Mouse (Mus musculus) adrenal gland, adult (tissue): Measurements from ENCODE around the gene Fcgr2b.
A peak's percentile ranks its signal among the peaks of the same experiment; 100 is the strongest.
"Not testable (repeated sequence)": the region's sequence is repeated elsewhere in the genome, so short reads cannot be mapped to it uniquely, and the experiment has no call there.

Source experiments
- DNase-seq, 2 experiments: peaks; one replicate each; pipeline ENCODE4 v3.0.0; 2022 to 2023; ENCODE audit warnings: low spot score in 1 of 2; ENCODE audit not compliant: inconsistent age in 2 of 2

The Fcgr2b gene

DNA sequence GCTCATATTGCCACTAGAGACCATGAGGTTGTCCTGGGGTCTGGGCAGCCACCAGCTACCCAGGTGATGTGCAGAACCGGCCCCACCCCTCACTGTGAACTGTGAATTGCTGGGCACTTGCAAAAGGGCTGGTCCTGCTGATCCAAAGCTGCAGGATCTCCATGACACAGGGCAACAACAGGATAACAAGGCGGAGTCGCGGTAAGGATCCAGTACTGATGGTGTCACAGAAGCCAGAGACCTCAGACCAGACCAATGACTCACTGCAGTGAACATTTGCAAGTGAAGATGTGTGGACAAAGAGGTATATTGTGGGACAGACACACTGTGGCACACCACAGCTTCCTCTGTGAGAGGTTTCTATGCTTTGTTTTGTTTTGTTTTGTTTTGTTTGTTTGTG lies 2.3 kb upstream of the Fcgr2b start:
- DNase-seq = no peak

GRCm38 (mm10) chr1:170975751-170976161 lies 591 bp downstream of the Fcgr2b start:
- peak in 1 of 2 experiments; percentile 32 for DNase-seq

GRCm38 (mm10) chr1:170975350-170975749 lies 997 bp downstream of the Fcgr2b start:
- not testable (repeated sequence) for DNase-seq

GRCm38 (mm10) chr1:170974736-170975135 lies 1.6 kb downstream of the Fcgr2b start:
- DNase-seq = no peak

DNA sequence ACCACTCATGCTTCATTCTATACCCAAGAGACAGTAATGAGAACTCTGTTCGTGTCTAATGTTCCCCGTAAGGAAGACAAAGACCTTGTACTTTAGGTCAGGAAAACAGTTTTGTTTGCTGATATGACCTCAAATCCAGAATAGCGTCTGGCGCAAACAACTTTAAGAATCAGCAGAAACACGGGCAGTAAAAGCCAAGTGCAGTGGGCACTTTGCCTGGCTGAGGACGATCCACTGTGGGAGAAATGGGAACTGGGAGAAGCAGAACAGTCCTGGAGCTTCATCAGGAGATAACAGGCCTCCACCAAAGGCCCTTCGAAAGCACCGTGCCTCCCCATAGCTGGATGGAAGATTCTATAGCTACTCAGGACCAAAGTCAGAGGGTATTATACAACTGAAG lies 2.2 kb downstream of the Fcgr2b start:
- DNase-seq = no peak

GRCm38 (mm10) chr1:170972936-170973335 lies 3.4 kb downstream of the Fcgr2b start:
- DNase-seq = no peak

- no peak for DNase-seq
Measured at GRCm38 (mm10) chr1:170972494-170972893, 3.9 kb downstream of the Fcgr2b start.

DNA sequence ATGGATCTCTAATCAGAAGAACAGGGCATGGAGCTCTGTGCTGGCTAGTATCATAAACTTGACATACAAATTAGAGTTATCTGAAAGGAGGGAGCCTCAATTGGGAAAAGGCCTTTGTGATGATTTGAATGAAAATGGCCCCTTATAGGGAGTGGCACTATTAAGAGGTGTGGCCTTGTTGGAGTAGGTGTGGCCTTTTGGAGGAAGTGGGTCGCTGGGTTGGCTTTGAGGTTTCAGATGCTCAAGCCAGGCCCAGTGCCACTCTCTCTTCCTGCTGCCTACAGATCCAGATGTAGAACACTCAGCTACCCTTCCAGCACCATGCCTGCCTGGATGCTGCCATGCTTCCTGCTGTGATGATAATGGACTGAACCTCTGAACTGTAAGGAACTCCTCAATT lies 7.8 kb downstream of the Fcgr2b start:
- no peak for DNase-seq

DNA sequence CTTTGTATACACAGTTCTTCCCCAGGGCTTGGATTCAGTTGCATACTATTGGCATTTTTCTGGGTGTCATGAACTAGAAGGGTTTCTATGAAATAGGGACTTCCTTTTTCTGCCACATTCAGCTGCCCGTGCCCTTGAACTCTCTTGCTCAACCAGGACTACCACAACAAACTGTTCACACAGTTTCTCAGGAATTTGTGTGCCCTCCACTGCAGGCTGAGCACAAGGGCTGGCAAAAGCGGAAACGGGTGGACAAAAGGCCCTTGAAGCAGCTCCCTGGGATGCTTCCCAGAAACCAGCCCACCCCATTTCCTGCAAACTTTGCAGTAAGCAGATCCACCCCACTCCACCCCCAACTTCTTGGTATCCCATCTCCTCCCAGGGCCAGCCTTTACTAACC lies 8.8 kb downstream of the Fcgr2b start:
- peak; percentile 23 to 70 for DNase-seq

GRCm38 (mm10) chr1:170963087-170963486 lies 13.3 kb downstream of the Fcgr2b start:
- no peak for DNase-seq

GRCm38 (mm10) chr1:170962301-170962700 lies 14.0 kb downstream of the Fcgr2b start:
- DNase-seq = peak; percentile 63 to 84

- DNase-seq = no peak
Measured at GRCm38 (mm10) chr1:170961101-170961500, 15.2 kb downstream of the Fcgr2b start.

- peak; percentile 39 to 80 for DNase-seq
Measured at GRCm38 (mm10) chr1:170959791-170960190, 16.6 kb downstream of the Fcgr2b start.

DNA sequence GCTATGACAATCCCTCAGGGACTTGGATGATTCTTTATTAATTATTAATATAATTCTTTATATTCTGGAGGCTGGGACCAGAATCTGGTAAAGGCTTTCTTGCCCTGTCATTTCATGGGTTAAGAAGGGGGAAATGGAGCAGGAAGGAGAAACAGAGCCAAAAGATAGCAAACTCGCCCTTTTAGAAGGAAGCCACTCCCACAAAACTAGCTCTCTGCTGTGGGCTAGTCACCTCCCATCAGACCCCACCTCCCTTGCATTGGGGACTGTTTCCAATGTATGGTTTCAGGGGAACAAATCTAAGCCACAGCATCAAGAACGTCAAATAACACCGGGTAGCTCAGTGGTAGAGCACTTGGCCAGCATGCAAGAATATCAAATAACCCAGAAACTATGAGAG lies 18.1 kb downstream of the Fcgr2b start:
- no peak for DNase-seq

DNA sequence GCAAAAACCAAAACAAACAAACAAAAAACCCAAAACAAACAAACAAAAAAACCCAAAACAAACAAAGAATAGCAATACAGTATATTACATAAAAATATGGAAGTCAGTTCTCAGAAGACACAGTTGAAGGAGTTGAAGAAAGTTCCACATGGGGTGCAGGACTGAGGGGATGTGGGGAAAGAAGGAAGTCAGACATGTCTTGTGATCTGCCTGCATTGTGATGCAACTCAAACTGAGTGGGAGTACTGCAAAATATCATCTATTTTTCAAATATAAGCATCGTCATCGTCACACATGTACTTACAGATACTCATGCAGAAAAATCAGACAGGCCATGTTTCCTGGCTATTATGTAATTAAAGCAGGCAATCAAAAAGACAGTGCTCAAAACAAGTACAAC lies 23.2 kb downstream of the Fcgr2b start:
- DNase-seq = no peak

- no peak for DNase-seq
Measured at GRCm38 (mm10) chr1:170950772-170951171, 25.6 kb downstream of the Fcgr2b start.

- DNase-seq = not testable (repeated sequence)
Measured at GRCm38 (mm10) chr1:170944908-170945307, 31.4 kb downstream of the Fcgr2b start.

DNA sequence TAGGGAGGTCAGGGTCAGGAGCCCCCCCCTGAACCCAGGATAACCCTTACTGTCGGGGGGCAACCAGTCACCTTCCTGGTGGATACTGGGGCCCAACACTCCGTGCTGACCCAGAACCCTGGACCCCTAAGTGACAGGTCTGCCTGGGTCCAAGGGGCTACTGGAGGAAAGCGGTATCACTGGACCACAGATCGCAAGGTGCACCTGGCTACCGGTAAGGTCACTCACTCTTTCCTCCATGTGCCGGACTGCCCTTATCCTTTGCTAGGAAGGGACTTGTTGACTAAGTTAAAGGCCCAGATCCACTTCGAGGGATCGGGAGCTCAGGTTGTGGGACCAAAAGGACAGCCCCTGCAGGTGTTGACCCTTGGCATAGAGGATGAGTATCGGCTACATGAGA lies 32.2 kb downstream of the Fcgr2b start:
- not testable (repeated sequence) for DNase-seq

DNA sequence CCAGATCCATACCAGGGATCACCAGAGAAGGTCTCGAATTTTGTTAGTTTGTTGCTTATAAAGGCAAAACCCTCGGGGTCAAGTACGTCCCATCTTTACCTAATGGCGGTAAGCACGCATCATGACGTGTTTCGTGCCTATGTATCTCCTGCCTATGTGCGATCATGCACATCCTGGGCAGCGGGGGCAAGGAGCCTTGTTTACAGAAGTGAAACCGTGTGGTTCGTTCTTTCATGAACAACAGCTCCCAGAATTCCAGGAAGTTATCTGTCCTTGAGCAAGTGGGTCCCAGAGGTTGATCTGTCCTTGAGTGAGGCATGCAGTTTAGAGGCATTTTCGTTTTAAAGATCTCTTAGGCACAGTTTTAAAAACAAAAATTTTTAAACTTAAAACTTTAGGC lies 37.1 kb downstream of the Fcgr2b start:
- peak; percentile 34 to 77 for DNase-seq

- DNase-seq = no peak
Measured at GRCm38 (mm10) chr1:170934383-170934782, 42.0 kb downstream of the Fcgr2b start.

DNA sequence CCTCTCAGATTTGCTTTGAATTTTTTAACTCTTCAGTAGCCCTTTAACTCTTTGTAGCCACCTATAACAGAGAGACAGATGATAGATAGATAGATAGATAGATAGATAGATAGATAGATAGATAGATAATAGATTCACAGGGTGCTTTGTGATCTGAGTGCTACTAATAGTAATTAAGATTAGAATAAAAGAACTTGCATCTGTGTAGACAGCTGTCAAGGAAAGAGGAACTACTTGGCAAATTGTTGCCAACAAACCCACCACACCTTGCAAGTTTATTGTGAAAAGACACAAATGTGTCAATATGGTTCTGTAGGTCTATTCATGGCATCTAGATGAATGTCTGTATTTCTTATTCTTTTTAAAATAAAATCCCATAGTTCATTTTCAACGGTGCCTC lies 42.4 kb downstream of the Fcgr2b start:
- no peak for DNase-seq

GRCm38 (mm10) chr1:170933386-170933920 lies 42.9 kb downstream of the Fcgr2b start:
- DNase-seq = no peak

- DNase-seq = no peak
Measured at GRCm38 (mm10) chr1:170932043-170932442, 44.3 kb downstream of the Fcgr2b start.

GRCm38 (mm10) chr1:170929245-170929644 lies 47.1 kb downstream of the Fcgr2b start:
- no peak for DNase-seq
